Mouse (Mus musculus) megakaryocyte, embryonic 14.5 days (primary cell): ENCODE data around the gene Cpsf7.

ENCODE experiments used
- FLI1 ChIP-seq: IDR thresholded peaks from 2 replicates; pipeline ENCODE4 v1.6.1; 2012; ENCODE audit warnings: low read length, inconsistent platforms, mixed read lengths
- GATA1 ChIP-seq: IDR thresholded peaks from 3 replicates; pipeline ENCODE4 v1.6.1; 2012; ENCODE audit warnings: mixed read lengths, low read length, inconsistent platforms, borderline replicate concordance

DNA sequence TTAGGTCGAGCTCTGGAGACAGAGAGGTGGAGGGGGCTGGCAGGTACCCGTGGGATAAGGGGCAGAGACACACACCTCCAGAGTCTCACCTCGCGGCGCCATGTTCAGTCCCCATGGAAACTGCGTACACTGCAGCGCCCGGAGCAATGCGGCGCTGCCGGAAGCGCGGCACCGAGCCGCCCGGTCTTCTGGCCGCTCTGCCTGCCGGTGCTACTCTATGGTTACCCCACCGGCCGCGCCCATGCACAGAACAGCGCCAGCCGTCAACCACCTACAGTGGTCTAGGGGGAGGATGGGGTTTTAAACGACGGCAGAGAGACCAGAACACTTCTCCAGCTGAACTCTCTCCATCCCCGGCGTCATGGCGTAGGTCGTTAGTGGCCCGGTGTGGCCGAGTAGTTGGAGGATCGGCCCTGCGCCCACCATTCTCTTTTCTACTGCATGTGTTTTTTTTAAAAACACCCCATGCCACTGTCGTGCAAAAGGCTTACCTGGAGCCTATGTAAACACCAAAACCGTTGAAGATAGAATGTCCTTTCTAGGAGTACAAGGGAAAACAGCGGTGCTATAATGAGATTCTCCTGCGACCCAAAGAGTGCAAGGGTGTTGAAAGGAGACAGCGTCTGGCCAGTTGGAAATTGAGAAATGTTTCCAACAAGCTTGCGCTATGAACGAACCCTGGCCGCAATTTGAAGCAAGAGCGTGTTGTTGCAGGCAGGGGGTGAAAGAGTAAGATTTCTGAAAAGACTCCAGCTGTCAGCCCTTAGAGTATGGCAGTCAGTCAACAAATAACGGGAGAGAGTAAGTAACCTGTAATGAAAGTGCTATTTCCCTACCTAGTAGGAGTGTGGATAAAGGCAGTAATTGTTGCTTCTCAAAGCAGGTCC lies 30.8 kb downstream of the Cpsf7 start, which contains the start of gene Tmem216:
- TF ChIP-seq GATA1 (no peak), FLI1 (no peak)
